ENCODE assay signal across 8 mouse cellular contexts in the genomic region with DNA sequence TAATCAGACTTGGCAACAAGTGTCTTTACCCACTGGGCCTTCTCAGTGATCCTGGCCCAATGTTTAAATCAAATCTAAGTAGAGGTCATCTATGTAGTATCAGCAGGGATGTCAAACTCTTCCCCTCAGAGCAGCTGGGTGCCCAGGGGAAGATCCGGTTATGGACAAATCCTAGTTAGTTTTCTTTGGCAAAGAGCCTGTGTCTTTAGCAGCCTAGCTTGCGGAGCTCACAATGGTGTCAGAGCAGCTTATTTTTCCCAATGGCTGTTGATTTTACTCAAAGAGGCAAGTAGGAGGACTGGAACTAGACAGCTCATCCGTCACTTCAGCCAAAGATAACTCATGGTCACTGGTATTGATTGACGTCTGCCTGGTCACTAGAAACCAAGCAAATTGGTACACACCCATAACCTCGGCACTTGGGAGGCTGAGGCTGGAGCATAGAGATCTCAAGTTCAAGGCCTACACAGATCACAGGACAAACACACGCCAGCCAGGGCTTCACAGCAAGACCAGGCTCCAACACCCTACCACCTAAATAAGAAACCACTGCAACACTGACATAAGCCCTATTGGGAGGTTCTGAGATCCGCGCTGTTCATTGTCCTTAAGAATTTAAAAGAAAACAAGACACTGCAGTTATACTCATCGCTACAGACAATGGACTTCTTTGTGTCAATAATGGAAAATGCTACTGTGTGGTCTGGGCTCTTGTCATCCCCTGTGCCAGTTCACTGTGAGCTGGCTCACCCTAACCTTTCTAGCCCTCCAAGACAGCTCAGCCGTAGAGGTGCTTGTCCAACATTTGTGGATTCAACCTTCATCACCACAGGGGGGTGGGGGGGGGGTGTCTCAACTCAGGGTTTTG. TPM values are rescaled to one million over a fixed set of nuclear protein-coding genes. Genes with fewer than 3 reads are reported as not detected.
A peak's percentile ranks its signal among the peaks of the same experiment; 100 is the strongest.
DNase-seq lines count a peak whose midpoint lies in the region; ATAC-seq and TF ChIP-seq lines count a peak whose summit lies in the region.

No protein-coding gene starts in this region.

- TF ChIP-seq CTCF in CH12.LX (conservative IDR thresholded peaks at IDR 0.05 in 1 of 2, IDR thresholded peaks at IDR 0.05 in 1 of 2; ENCODE audit: low read depth in 2 of 2, low read length in 2 of 2), result no peak

- TF ChIP-seq RAD21 in CH12.LX (IDR thresholded peaks at IDR 0.05; ENCODE audit: low read depth, low read length), result no peak

- no peaks in the 10 kb centered on the region for H3K27me3 ChIP-seq in CH12.LX (replicated peaks)
- H3K27me3 ChIP-seq in forebrain, embryonic 13.5 days, result no peaks in the 10 kb centered on the region
- H3K27me3 ChIP-seq in liver, embryonic 12.5 days (replicated peaks), result no peaks in the 10 kb centered on the region

- H3K27ac ChIP-seq in CH12.LX (ENCODE audit: insufficient read depth, low read depth), result no peak overlapping the region
- 0 out of 2 replicates have a peak overlapping the region, but pooled peaks have one; percentile 40 for H3K27ac ChIP-seq in forebrain, embryonic 13.5 days
- peak overlapping the region; percentile 95 for H3K27ac ChIP-seq in liver, embryonic 12.5 days

- H3K9me3 ChIP-seq in CH12.LX (replicated peaks; ENCODE audit: low read length), result no peaks in the 10 kb centered on the region
- H3K9me3 ChIP-seq in forebrain, embryonic 13.5 days (replicated peaks), result no peaks in the 10 kb centered on the region
- no peaks in the 10 kb centered on the region for H3K9me3 ChIP-seq in liver, embryonic 12.5 days (replicated peaks)

- TF ChIP-seq POLR2A in CH12.LX (IDR thresholded peaks at IDR 0.05; ENCODE audit: low read depth, low read length), result no peak

- peaks cover 44% of the 10 kb centered on the region for H3K79me2 ChIP-seq in CH12.LX (replicated peaks; ENCODE audit: control insufficient read depth, extremely low read depth, insufficient read depth, poor library complexity, severe bottlenecking)

- H3K4me2 ChIP-seq in CH12.LX (ENCODE audit: insufficient read depth, low read depth, poor library complexity, severe bottlenecking), result peak overlapping the region; percentile 86
- peak overlapping the region; percentile 83 for H3K4me2 ChIP-seq in forebrain, embryonic 13.5 days
- H3K4me2 ChIP-seq in liver, embryonic 12.5 days, result peak overlapping the region; percentile 88

- TF ChIP-seq EP300 in CH12.LX (IDR thresholded peaks at IDR 0.05; ENCODE audit: low read length), result no peak

- H3K4me1 ChIP-seq in CH12.LX (ENCODE audit: control insufficient read depth in 1 of 2, insufficient read depth in 2 of 2), result peaks cover 20 to 55% of the 10 kb centered on the region in 2 experiments
- peaks cover 38% of the 10 kb centered on the region for H3K4me1 ChIP-seq in forebrain, embryonic 13.5 days
- H3K4me1 ChIP-seq in liver, embryonic 12.5 days, result peaks cover 85% of the 10 kb centered on the region

- peak overlapping the region; percentile 88 for H3K9ac ChIP-seq in CH12.LX (ENCODE audit: insufficient read depth, low read depth)
- peak overlapping the region; percentile 96 for H3K9ac ChIP-seq in forebrain, embryonic 13.5 days
- H3K9ac ChIP-seq in liver, embryonic 12.5 days, result peak overlapping the region; percentile 97

- DNase-seq in cerebellum, adult 9-11 months, result peak; percentile 56
- no peak for DNase-seq in cerebellum, adult 11 months
- no peak for DNase-seq in CH12.LX (ENCODE audit: extremely low read depth)
- DNase-seq in thymus, postnatal 14 days, result no peak
- DNase-seq in urinary bladder, postnatal 14 days (ENCODE audit: low spot score), result no peak
- DNase-seq in adrenal gland, postnatal 4 days (ENCODE audit: low spot score in 2 of 2), result no peak

- peak overlapping the region in 1 of 3 experiments; percentile 78 for H3K4me3 ChIP-seq in CH12.LX (replicated peaks in 1 of 3; ENCODE audit: low read depth in 2 of 3, low read length in 2 of 3, poor library complexity in 1 of 3)
- H3K4me3 ChIP-seq in forebrain, embryonic 13.5 days, result peak overlapping the region; percentile 94
- H3K4me3 ChIP-seq in liver, embryonic 12.5 days, result peak overlapping the region; percentile 94

- H3K36me3 ChIP-seq in CH12.LX (replicated peaks in 1 of 2; ENCODE audit: control insufficient read depth in 1 of 2, insufficient read depth in 1 of 2, low read length in 1 of 2), result peaks cover 0 to 28% of the 10 kb centered on the region in 2 experiments
- H3K36me3 ChIP-seq in forebrain, embryonic 13.5 days (ENCODE audit: poor library complexity, severe bottlenecking), result no peaks in the 10 kb centered on the region
- peaks cover 20% of the 10 kb centered on the region; the same call in 1 of the 2 replicates for H3K36me3 ChIP-seq in liver, embryonic 12.5 days

- dilution Hi-C loops in CH12.LX (cut with MboI; ENCODE audit: extremely low pct_ligation_motif_present, extremely low pct_unique_long_range_greater_than_20kb, low sequenced_read_pairs), result no loop called here

- no peak for ATAC-seq in forebrain, embryonic 13.5 days
- ATAC-seq in liver, embryonic 12.5 days, result no peak

- whole genome bisulfite sequencing in forebrain, embryonic 13.5 days, result 86% methylated on average over 10 of the region's 10 CpGs
- 69% methylated on average over 10 of the region's 10 CpGs for WGBS in liver, embryonic 12.5 days (ENCODE audit: insufficient replicate concordance)

- in situ Hi-C loops in CH12.LX (cut with MboI; ENCODE audit: low pct_ligation_motif_present, low pct_unique_long_range_greater_than_20kb, low sequenced_read_pairs), result no loop called here

TF ChIP-seq in CH12.LX, 34 proteins besides CTCF, POLR2A, EP300 and RAD21:
- 0 out of 2 replicates have a peak, but pooled peaks have one; percentile 25 for TF ChIP-seq SIN3A (IDR thresholded peaks at IDR 0.05; ENCODE audit: low read length)
- TF ChIP-seq MAZ (IDR thresholded peaks at IDR 0.05; ENCODE audit: low read depth, low read length), result no peak

RNA-seq across cellular contexts. Expression of a gene that starts 7.0 kb away (rescaled TPM):
- total RNA-seq in CH12.LX (2012; rRNA removed) (2.1 and 2.8 TPM in 2 replicates), CH12.LX (2014; rRNA removed) (1.1 TPM in 2 replicates)
- polyA plus RNA-seq in CH12.LX (2012; ENCODE audit: insufficient read length, low read depth), result 15.9 and 21.0 TPM in 2 replicates
- 18.3 and 18.8 TPM in 2 replicates for polyA plus RNA-seq in forebrain, embryonic 13.5 days (2015; fragmentation: Nextera tagmentation; extraction: Ambion mirVana)
- polyA plus RNA-seq in liver, embryonic 12.5 days (2016; fragmentation: Nextera tagmentation; extraction: Ambion mirVana), result 15.5 and 18.5 TPM in 2 replicates
- total RNA-seq in adrenal gland, postnatal 4 days (2021), result 10 to 100 TPM; 23.3 to 26.0 TPM

RNA-seq across cellular contexts. Expression of a gene that starts 32.0 kb away (rescaled TPM):
- total RNA-seq in CH12.LX (2012; rRNA removed), result 38.5 and 42.9 TPM in 2 replicates
- 54.3 and 56.2 TPM in 2 replicates for total RNA-seq in CH12.LX (2014; rRNA removed)
- polyA plus RNA-seq in CH12.LX (2012; ENCODE audit: insufficient read length, low read depth), result 32.5 and 36.3 TPM in 2 replicates
- 13.9 and 20.0 TPM in 2 replicates for polyA plus RNA-seq in forebrain, embryonic 13.5 days (2015; fragmentation: Nextera tagmentation; extraction: Ambion mirVana)
- 528 and 553 TPM in 2 replicates for polyA plus RNA-seq in liver, embryonic 12.5 days (2016; fragmentation: Nextera tagmentation; extraction: Ambion mirVana)
- total RNA-seq in adrenal gland, postnatal 4 days (2021), result 10 to 100 TPM; 27.5 to 35.0 TPM

RNA-seq across cellular contexts. Expression of a gene that starts 37.4 kb away (rescaled TPM):
- total RNA-seq in CH12.LX (2012; rRNA removed) (44.3 and 65.5 TPM in 2 replicates), CH12.LX (2014; rRNA removed) (15.8 and 18.4 TPM in 2 replicates)
- polyA plus RNA-seq in CH12.LX (2012; ENCODE audit: insufficient read length, low read depth), result 10.0 and 10.1 TPM in 2 replicates
- polyA plus RNA-seq in forebrain, embryonic 13.5 days (2015; fragmentation: Nextera tagmentation; extraction: Ambion mirVana), result 0.15 and 0.21 TPM in 2 replicates
- 0.15 and 0.19 TPM in 2 replicates for polyA plus RNA-seq in liver, embryonic 12.5 days (2016; fragmentation: Nextera tagmentation; extraction: Ambion mirVana)
- under 1 TPM; 0.42 TPM for total RNA-seq in adrenal gland, postnatal 4 days (2021)

RNA-seq across cellular contexts. Expression of a gene that starts 47.8 kb away (rescaled TPM):
- 0.08 TPM in 2 replicates for total RNA-seq in CH12.LX (2012; rRNA removed)
- not detected in 2 replicates for total RNA-seq in CH12.LX (2014; rRNA removed)
- polyA plus RNA-seq in CH12.LX (2012; ENCODE audit: insufficient read length, low read depth), result 0.19 and 0.31 TPM in 2 replicates
- 0.08 and 0.25 TPM in 2 replicates for polyA plus RNA-seq in forebrain, embryonic 13.5 days (2015; fragmentation: Nextera tagmentation; extraction: Ambion mirVana)
- 2.4 and 3.2 TPM in 2 replicates for polyA plus RNA-seq in liver, embryonic 12.5 days (2016; fragmentation: Nextera tagmentation; extraction: Ambion mirVana)
- total RNA-seq in adrenal gland, postnatal 4 days (2021), result 1 to 10 TPM in 1 of 2 experiments, under 1 TPM in 1; 0.28 to 7.8 TPM

RNA-seq across cellular contexts. Expression of a gene that starts 54.0 kb away (rescaled TPM):
- total RNA-seq in CH12.LX (2012; rRNA removed), result 55.8 and 63.9 TPM in 2 replicates
- total RNA-seq in CH12.LX (2014; rRNA removed), result 34.5 and 37.5 TPM in 2 replicates
- polyA plus RNA-seq in CH12.LX (2012; ENCODE audit: insufficient read length, low read depth), result 35.2 and 41.1 TPM in 2 replicates
- 22.8 and 23.0 TPM in 2 replicates for polyA plus RNA-seq in forebrain, embryonic 13.5 days (2015; fragmentation: Nextera tagmentation; extraction: Ambion mirVana)
- polyA plus RNA-seq in liver, embryonic 12.5 days (2016; fragmentation: Nextera tagmentation; extraction: Ambion mirVana), result 9.8 and 11.0 TPM in 2 replicates
- 10 to 100 TPM; 28.8 to 29.7 TPM for total RNA-seq in adrenal gland, postnatal 4 days (2021)

Comparison
In these comparisons a context has a peak if more than half of its experiments do, and no peak if none do; other contexts are left out.
1. RNA of a gene that starts 32.0 kb away (polyA plus RNA-seq): 528 to 553 TPM in liver, embryonic 12.5 days; 32.5 to 36.3 TPM in CH12.LX and 13.9 to 20.0 TPM in forebrain, embryonic 13.5 days; every median in the first group is over 10 times any median in the second.
2. Peak in every context shown above with its lines, with median percentiles within 50 percentile points of each other: H3K4me2 ChIP-seq and H3K9ac ChIP-seq.